Mouse (Mus musculus) stomach, embryonic 14.5 days (tissue): Measurements from ENCODE around the gene Wnt5b. TPM values are rescaled to one million over a fixed set of nuclear protein-coding genes. Genes with fewer than 3 reads are reported as not detected.

Experiments used
- ATAC-seq: fragments of 200-750 bp; cut with Nextera tagmentation; 2 replicates; pipeline ENCODE4 v1.8.0; 2017; ENCODE audit warnings: low read depth, moderate TSS enrichment; ENCODE audit not compliant: insufficient number of reproducible peaks, insufficient read depth, low FRiP score
- H3K27ac ChIP-seq: fragments of 300-500 bp; sonication (generic); 2 replicates; pipeline ENCODE4 v1.5.1; 2014; ENCODE audit warnings: mild to moderate bottlenecking, low read length, moderate library complexity, mixed read lengths
- H3K27me3 ChIP-seq: fragments of 300-500 bp; sonication (generic); 2 replicates; pipeline ENCODE4 v1.6.1; 2014; ENCODE audit warnings: low read length, control low read depth, mixed read lengths; ENCODE audit not compliant: control insufficient read depth, insufficient read depth
- H3K36me3 ChIP-seq: fragments of 300-500 bp; sonication (generic); 2 replicates; pipeline ENCODE4 v1.6.1; 2014; ENCODE audit warnings: mild to moderate bottlenecking, control low read depth, low read length, moderate library complexity, mixed read lengths; ENCODE audit not compliant: control insufficient read depth, insufficient read depth
- H3K4me1 ChIP-seq: fragments of 300-500 bp; sonication (generic); 2 replicates; pipeline ENCODE4 v1.6.1; 2014; ENCODE audit warnings: low read length, control low read depth, mixed read lengths; ENCODE audit not compliant: control insufficient read depth, insufficient read depth
- H3K4me2 ChIP-seq: fragments of 300-500 bp; sonication (generic); replicated peaks from 2 replicates; pipeline ENCODE4 v1.6.1; 2014; ENCODE audit warnings: low read depth, low read length, control low read depth
- H3K4me3 ChIP-seq: fragments of 300-500 bp; sonication (generic); 2 replicates; pipeline ENCODE4 v1.5.1; 2014; ENCODE audit warnings: low read depth, low read length, control low read depth
- H3K9ac ChIP-seq: fragments of 300-500 bp; sonication (generic); replicated peaks from 2 replicates; pipeline ENCODE4 v1.6.1; 2014; ENCODE audit warnings: low read depth, mild to moderate bottlenecking, control low read depth, low read length, moderate library complexity, mixed read lengths
- H3K9me3 ChIP-seq: fragments of 300-500 bp; sonication (generic); 2 replicates; pipeline ENCODE4 v1.6.1; 2016; ENCODE audit warnings: low read depth, low read length, control low read depth; ENCODE audit not compliant: control insufficient read depth
- WGBS: fragments of 180-500 bp; shearing (Covaris S2); extraction: QIAGEN DNeasy Blood & Tissue Kit; methylation state at CpG from one replicate; pipeline ENCODE4 v1.1.7; 2014; 5-methylcytosine and 5-hydroxymethylcytosine counted together
- polyA plus RNA-seq: library from polyadenylated mRNA; unstranded; fragments of >200 nt; fragmentation: Nextera tagmentation; extraction: Ambion mirVana; gene quantifications from 2 replicates; pipeline ENCODE4 v1.2.1, GENCODE M21; 2014

Wnt5b gene
- polyA plus RNA-seq, 1 experiment from 2014 or later = 11.6 TPM

- peak within 1 kb of the TSS; percentile 98 for H3K27ac ChIP-seq
- H3K9me3 ChIP-seq = no peaks in the 10 kb centered on the region
- ATAC-seq = peak; percentile 86
- no peaks in the 10 kb centered on the region for H3K27me3 ChIP-seq
- H3K4me3 ChIP-seq = peak within 1 kb of the TSS; percentile 82
- H3K36me3 ChIP-seq = peaks cover 4% of the 10 kb centered on the region
- peak within 1 kb of the TSS; percentile 100 for H3K4me2 ChIP-seq
- peak within 1 kb of the TSS; percentile 81 for H3K9ac ChIP-seq
- under 1% methylated on average over 58 of the region's 101 CpGs for WGBS
- H3K4me1 ChIP-seq = peaks cover 28% of the 10 kb centered on the region
These were observed 64.7 kb downstream of the Wnt5b start, which contains the start of gene Fbxl14 for GRCm38 (mm10) chr6:119479343-119479875. Gene Fbxl14 (plus strand): TSS chr6:119479668.

GRCm38 (mm10) chr6:119478560-119479342 is 65.4 kb downstream of the Wnt5b start:
- peak overlapping the region; percentile 82 for H3K4me3 ChIP-seq
- 2% methylated on average over 43 of the region's 49 CpGs for WGBS

GRCm38 (mm10) chr6:119477686-119478310 is 66.3 kb downstream of the Wnt5b start:
- H3K9me3 ChIP-seq = no peaks in the 10 kb centered on the region
- peak overlapping the region; percentile 98; the same call in 1 of the 2 replicates for H3K27ac ChIP-seq
- no peaks in the 10 kb centered on the region for H3K36me3 ChIP-seq
- H3K9ac ChIP-seq = no peak overlapping the region
- peak overlapping the region; percentile 8; the same call in 1 of the 2 replicates for H3K4me2 ChIP-seq
- peaks cover 18% of the 10 kb centered on the region for H3K4me1 ChIP-seq
- ATAC-seq = no peak
- H3K27me3 ChIP-seq = no peaks in the 10 kb centered on the region
- H3K4me3 ChIP-seq = no peak overlapping the region
- WGBS = 17% methylated on average over 13 of the region's 13 CpGs

More at GRCm38 (mm10) chr6:119478560-119479342, 65.4 kb downstream of the Wnt5b start:
- ATAC-seq = peak; percentile 92
- Histone ChIP-seq H3K9me3 (no peaks in the 10 kb centered on the region), H3K36me3 (peaks cover 3% of the 10 kb centered on the region), H3K4me1 (peaks cover 27% of the 10 kb centered on the region), H3K9ac (peak overlapping the region; percentile 81), H3K4me2 (peak overlapping the region; percentile 100), H3K27me3 (no peaks in the 10 kb centered on the region), H3K27ac (peak overlapping the region; percentile 98)

GRCm38 (mm10) chr6:119475988-119476387 is 68.2 kb downstream of the Wnt5b start:
- WGBS = 78% methylated on average over 6 of the region's 6 CpGs
- Histone ChIP-seq H3K4me2 (no peak overlapping the region), H3K9ac (no peak overlapping the region), H3K36me3 (no peaks in the 10 kb centered on the region), H3K27ac (no peak overlapping the region), H3K27me3 (no peaks in the 10 kb centered on the region), H3K4me3 (no peak overlapping the region), H3K4me1 (peaks cover 15% of the 10 kb centered on the region), H3K9me3 (no peaks in the 10 kb centered on the region)
- ATAC-seq = no peak

GRCm38 (mm10) chr6:119473992-119474391 is 70.2 kb downstream of the Wnt5b start:
- WGBS = 82% methylated on average over 4 of the region's 4 CpGs
- ATAC-seq = no peak
- H3K27me3 ChIP-seq = no peaks in the 10 kb centered on the region
- H3K9ac ChIP-seq = no peak overlapping the region
- no peaks in the 10 kb centered on the region for H3K36me3 ChIP-seq
- no peaks in the 10 kb centered on the region for H3K9me3 ChIP-seq
- H3K4me3 ChIP-seq = no peak overlapping the region
- H3K27ac ChIP-seq = no peak overlapping the region
- H3K4me2 ChIP-seq = no peak overlapping the region
- peaks cover 11% of the 10 kb centered on the region for H3K4me1 ChIP-seq

GRCm38 (mm10) chr6:119473446-119473845 is 70.7 kb downstream of the Wnt5b start:
- H3K9me3 ChIP-seq = no peaks in the 10 kb centered on the region
- WGBS = 80% methylated on average over 7 of the region's 7 CpGs
- no peaks in the 10 kb centered on the region for H3K36me3 ChIP-seq
- H3K27ac ChIP-seq = no peak overlapping the region
- H3K4me1 ChIP-seq = peaks cover 11% of the 10 kb centered on the region
- no peak for ATAC-seq
- H3K4me2 ChIP-seq = no peak overlapping the region
- H3K4me3 ChIP-seq = no peak overlapping the region
- H3K9ac ChIP-seq = no peak overlapping the region
- H3K27me3 ChIP-seq = no peaks in the 10 kb centered on the region

GRCm38 (mm10) chr6:119472705-119473104 is 71.4 kb downstream of the Wnt5b start:
- H3K4me3 ChIP-seq = no peak overlapping the region
- no peak overlapping the region for H3K9ac ChIP-seq
- H3K27ac ChIP-seq = no peak overlapping the region
- no peaks in the 10 kb centered on the region for H3K36me3 ChIP-seq
- 69% methylated on average over 3 of the region's 3 CpGs for WGBS
- no peaks in the 10 kb centered on the region for H3K9me3 ChIP-seq
- ATAC-seq = no peak
- no peaks in the 10 kb centered on the region for H3K27me3 ChIP-seq
- no peak overlapping the region for H3K4me2 ChIP-seq
- peaks cover 6% of the 10 kb centered on the region for H3K4me1 ChIP-seq

GRCm38 (mm10) chr6:119472135-119472534 is 72.0 kb downstream of the Wnt5b start:
- no peak for ATAC-seq
- Histone ChIP-seq H3K4me3 (no peak overlapping the region), H3K27ac (no peak overlapping the region), H3K4me1 (peaks cover under 1% of the 10 kb centered on the region; the same call in 1 of the 2 replicates), H3K9me3 (no peaks in the 10 kb centered on the region), H3K4me2 (no peak overlapping the region), H3K36me3 (no peaks in the 10 kb centered on the region), H3K9ac (no peak overlapping the region), H3K27me3 (no peaks in the 10 kb centered on the region)
- 37% methylated on average over 5 of the region's 5 CpGs for WGBS
